Mouse (Mus musculus): ENCODE measurements around the gene Tbc1d2b. TPM values are rescaled to one million over a fixed set of nuclear protein-coding genes. Genes with fewer than 3 reads are reported as not detected.

Gene Tbc1d2b
- polyA plus RNA-seq, 1 experiment from 2014 or later, result 6.7 TPM

- Histone ChIP-seq H3K4me3 (ENCODE audit: low read depth, low read length) (no peak overlapping the region), H3K4me2 (no peak overlapping the region), H3K4me1 (ENCODE audit: control insufficient read depth, insufficient read depth, low read length) (peaks cover 31% of the 10 kb centered on the region), H3K27me3 (ENCODE audit: control insufficient read depth, insufficient read depth, low read length) (no peaks in the 10 kb centered on the region), H3K36me3 (ENCODE audit: control insufficient read depth, insufficient read depth, low read length) (no peaks in the 10 kb centered on the region), H3K9me3 (replicated peaks; ENCODE audit: control insufficient read depth, low read length) (no peaks in the 10 kb centered on the region), H3K9ac (ENCODE audit: low read depth, low read length) (no peak overlapping the region), H3K27ac (ENCODE audit: low read depth, low read length) (peak overlapping the region; percentile 90)
- ATAC-seq (replicated peaks; ENCODE audit: insufficient number of reproducible peaks, low FRiP score, low TSS enrichment), result no peak
- WGBS (ENCODE audit: insufficient replicate concordance), result 82% methylated on average over 13 of the region's 13 CpGs
These were observed 19.4 kb downstream of the Tbc1d2b start for GRCm38 (mm10) chr9:90250964-90251750.

DNA sequence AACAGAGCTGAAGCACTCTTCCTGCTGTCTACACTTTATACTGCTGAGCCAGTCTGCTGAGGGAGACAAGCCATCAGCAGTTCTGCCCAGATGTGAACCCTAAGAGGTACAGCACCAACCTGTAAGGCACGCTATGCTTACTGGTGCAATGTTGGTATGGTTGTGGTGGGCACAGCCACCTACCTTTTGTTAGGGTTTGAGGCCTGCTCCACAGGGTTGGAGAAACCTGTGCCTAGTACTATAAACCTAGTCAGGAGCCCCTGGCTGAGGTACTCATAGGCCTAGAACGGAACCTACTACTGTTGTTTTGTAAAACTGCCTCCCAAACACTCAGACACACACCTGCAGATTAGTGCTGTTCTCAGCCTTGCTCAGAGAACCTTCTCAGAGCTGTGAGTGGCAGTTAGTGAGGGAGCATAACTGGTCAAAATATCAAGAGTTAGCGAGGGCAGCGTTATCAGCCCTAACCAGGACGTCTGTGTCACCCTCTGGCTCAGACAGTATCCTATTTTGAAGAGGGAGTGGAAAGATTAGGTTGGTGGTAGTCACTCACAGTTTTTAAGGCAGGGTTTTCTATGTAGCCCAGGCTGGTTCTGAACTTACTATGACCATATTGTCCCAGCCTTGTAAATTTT is 20.3 kb downstream of the Tbc1d2b start:
- no peaks in the 10 kb centered on the region for H3K36me3 ChIP-seq (ENCODE audit: control insufficient read depth, insufficient read depth, low read length)
- peaks cover 32% of the 10 kb centered on the region for H3K4me1 ChIP-seq (ENCODE audit: control insufficient read depth, insufficient read depth, low read length)
- no peaks in the 10 kb centered on the region for H3K27me3 ChIP-seq (ENCODE audit: control insufficient read depth, insufficient read depth, low read length)
- H3K4me2 ChIP-seq, result peak overlapping the region; percentile 24; the same call in 1 of the 2 replicates
- no peaks in the 10 kb centered on the region for H3K9me3 ChIP-seq (replicated peaks; ENCODE audit: control insufficient read depth, low read length)
- peak; percentile 83 for ATAC-seq (replicated peaks; ENCODE audit: insufficient number of reproducible peaks, low FRiP score, low TSS enrichment)
- 48% methylated on average over 5 of the region's 5 CpGs for WGBS (ENCODE audit: insufficient replicate concordance)
- peak overlapping the region; percentile 90 for H3K27ac ChIP-seq (ENCODE audit: low read depth, low read length)
- H3K9ac ChIP-seq (ENCODE audit: low read depth, low read length), result peak overlapping the region; percentile 52; the same call in 1 of the 2 replicates
- H3K4me3 ChIP-seq (ENCODE audit: low read depth, low read length), result no peak overlapping the region

DNA sequence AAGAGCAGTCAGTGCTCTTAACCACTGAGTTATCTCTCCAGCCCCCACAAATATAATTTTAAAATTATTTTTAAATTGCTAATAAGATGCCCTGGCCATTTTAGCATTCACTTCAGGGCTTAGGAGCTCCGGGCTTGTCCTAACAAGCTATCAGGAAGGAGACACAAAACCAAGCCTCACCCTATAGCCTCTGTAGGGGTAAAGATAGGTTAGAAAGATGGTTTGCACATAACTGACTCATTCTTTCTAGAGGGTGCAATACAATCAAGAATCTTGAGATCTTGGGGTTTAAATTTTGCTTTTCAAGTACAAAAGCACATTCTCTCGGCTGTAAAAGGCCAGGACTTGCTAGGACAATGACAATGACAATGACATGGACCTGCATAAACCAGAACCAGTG is 21.6 kb downstream of the Tbc1d2b start:
- H3K4me1 ChIP-seq (ENCODE audit: control insufficient read depth, insufficient read depth, low read length), result peaks cover 33% of the 10 kb centered on the region
- WGBS (ENCODE audit: insufficient replicate concordance), result 75% methylated on average over 2 of the region's 2 CpGs
- no peaks in the 10 kb centered on the region for H3K36me3 ChIP-seq (ENCODE audit: control insufficient read depth, insufficient read depth, low read length)
- H3K4me2 ChIP-seq, result no peak overlapping the region
- ATAC-seq (replicated peaks; ENCODE audit: insufficient number of reproducible peaks, low FRiP score, low TSS enrichment), result no peak
- no peaks in the 10 kb centered on the region for H3K27me3 ChIP-seq (ENCODE audit: control insufficient read depth, insufficient read depth, low read length)
- no peak overlapping the region for H3K4me3 ChIP-seq (ENCODE audit: low read depth, low read length)
- no peak overlapping the region for H3K9ac ChIP-seq (ENCODE audit: low read depth, low read length)
- peak overlapping the region; percentile 90; the same call in 1 of the 2 replicates for H3K27ac ChIP-seq (ENCODE audit: low read depth, low read length)
- no peaks in the 10 kb centered on the region for H3K9me3 ChIP-seq (replicated peaks; ENCODE audit: control insufficient read depth, low read length)

GRCm38 (mm10) chr9:90248326-90248725 is 22.3 kb downstream of the Tbc1d2b start:
- peak overlapping the region; percentile 46; the same call in 1 of the 2 replicates for H3K9ac ChIP-seq (ENCODE audit: low read depth, low read length)
- no peaks in the 10 kb centered on the region for H3K9me3 ChIP-seq (replicated peaks; ENCODE audit: control insufficient read depth, low read length)
- H3K4me3 ChIP-seq (ENCODE audit: low read depth, low read length), result no peak overlapping the region
- H3K27me3 ChIP-seq (ENCODE audit: control insufficient read depth, insufficient read depth, low read length), result no peaks in the 10 kb centered on the region
- no peaks in the 10 kb centered on the region for H3K36me3 ChIP-seq (ENCODE audit: control insufficient read depth, insufficient read depth, low read length)
- H3K4me1 ChIP-seq (ENCODE audit: control insufficient read depth, insufficient read depth, low read length), result peaks cover 33% of the 10 kb centered on the region
- whole genome bisulfite sequencing (ENCODE audit: insufficient replicate concordance), result 72% methylated on average over 7 of the region's 7 CpGs
- H3K4me2 ChIP-seq, result no peak overlapping the region
- ATAC-seq (replicated peaks; ENCODE audit: insufficient number of reproducible peaks, low FRiP score, low TSS enrichment), result no peak
- H3K27ac ChIP-seq (ENCODE audit: low read depth, low read length), result peak overlapping the region; percentile 62; the same call in 1 of the 2 replicates

DNA sequence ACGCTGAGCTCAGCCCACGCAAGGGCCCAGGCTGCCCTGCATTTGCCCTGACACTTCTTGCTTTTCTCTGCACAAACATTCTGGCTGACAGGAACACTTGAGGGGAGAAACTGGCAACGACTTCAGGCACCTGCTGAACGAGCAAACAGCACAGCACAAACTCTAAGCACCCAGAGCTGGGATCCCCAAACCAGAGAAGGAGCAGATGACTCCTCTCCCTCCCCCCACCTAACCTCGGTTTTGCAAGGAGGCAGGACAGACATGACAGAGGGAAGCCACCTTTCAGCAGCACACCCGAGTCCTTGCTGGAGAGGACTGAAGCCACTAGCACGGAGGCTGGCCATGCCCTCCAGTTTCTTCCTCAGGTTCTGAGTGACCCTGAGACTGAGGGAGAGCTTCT is 23.3 kb downstream of the Tbc1d2b start:
- H3K4me2 ChIP-seq, result 0 out of 2 replicates have a peak overlapping the region, but pooled peaks have one; percentile 22
- H3K27ac ChIP-seq (ENCODE audit: low read depth, low read length), result peak overlapping the region; percentile 59; the same call in 1 of the 2 replicates
- H3K4me3 ChIP-seq (ENCODE audit: low read depth, low read length), result no peak overlapping the region
- H3K9ac ChIP-seq (ENCODE audit: low read depth, low read length), result 0 out of 2 replicates have a peak overlapping the region, but pooled peaks have one; percentile 22
- H3K9me3 ChIP-seq (replicated peaks; ENCODE audit: control insufficient read depth, low read length), result no peaks in the 10 kb centered on the region
- peaks cover 39% of the 10 kb centered on the region for H3K4me1 ChIP-seq (ENCODE audit: control insufficient read depth, insufficient read depth, low read length)
- H3K27me3 ChIP-seq (ENCODE audit: control insufficient read depth, insufficient read depth, low read length), result no peaks in the 10 kb centered on the region
- 50% methylated on average over 7 of the region's 7 CpGs for WGBS (ENCODE audit: insufficient replicate concordance)
- H3K36me3 ChIP-seq (ENCODE audit: control insufficient read depth, insufficient read depth, low read length), result no peaks in the 10 kb centered on the region
- ATAC-seq (replicated peaks; ENCODE audit: insufficient number of reproducible peaks, low FRiP score, low TSS enrichment), result no peak

DNA sequence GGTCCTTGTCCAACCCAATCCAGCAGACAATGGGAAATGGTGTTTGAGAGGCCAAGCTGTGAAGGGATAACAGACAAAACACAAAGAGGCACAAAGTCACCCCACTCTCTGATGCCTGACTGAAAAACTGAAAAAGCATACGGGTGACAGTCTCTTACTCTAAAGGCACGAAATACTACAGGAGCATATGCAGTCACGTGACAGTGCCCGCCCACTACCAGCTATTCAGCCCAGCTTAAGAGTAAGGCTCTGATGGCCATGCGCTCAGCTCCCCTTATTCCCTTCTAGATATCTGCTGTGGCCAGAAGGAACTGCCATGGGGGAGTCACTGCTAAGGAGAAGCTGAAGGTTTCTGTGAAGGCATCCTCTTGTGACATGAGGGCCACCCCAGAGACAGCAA is 24.8 kb downstream of the Tbc1d2b start:
- Histone ChIP-seq H3K36me3 (ENCODE audit: control insufficient read depth, insufficient read depth, low read length) (no peaks in the 10 kb centered on the region), H3K4me1 (ENCODE audit: control insufficient read depth, insufficient read depth, low read length) (peaks cover 35% of the 10 kb centered on the region), H3K9ac (ENCODE audit: low read depth, low read length) (no peak overlapping the region), H3K27me3 (ENCODE audit: control insufficient read depth, insufficient read depth, low read length) (no peaks in the 10 kb centered on the region), H3K4me2 (no peak overlapping the region), H3K4me3 (ENCODE audit: low read depth, low read length) (no peak overlapping the region), H3K27ac (ENCODE audit: low read depth, low read length) (no peak overlapping the region), H3K9me3 (replicated peaks; ENCODE audit: control insufficient read depth, low read length) (no peaks in the 10 kb centered on the region)
- ATAC-seq (replicated peaks; ENCODE audit: insufficient number of reproducible peaks, low FRiP score, low TSS enrichment), result no peak
- WGBS (ENCODE audit: insufficient replicate concordance), result 91% methylated on average over 5 of the region's 5 CpGs

DNA sequence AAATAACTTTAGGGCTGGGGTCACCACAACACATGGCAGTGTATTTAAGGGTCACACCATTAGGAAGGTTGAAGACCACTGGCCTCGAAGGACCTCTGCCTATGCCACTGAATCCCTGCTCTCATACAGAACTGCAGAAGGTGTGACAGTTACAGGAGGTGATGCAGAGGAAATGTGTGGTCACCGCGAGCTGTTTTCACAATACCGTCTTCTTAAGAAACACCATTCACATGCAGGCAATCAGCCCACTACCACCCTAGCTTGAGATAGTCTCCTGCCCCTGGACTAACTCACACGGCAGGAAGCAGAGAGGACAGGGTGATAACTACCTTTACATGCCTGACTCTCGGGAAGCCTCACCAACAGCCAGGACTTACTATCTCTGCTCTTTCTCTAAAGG is 25.4 kb downstream of the Tbc1d2b start:
- no peak overlapping the region for H3K9ac ChIP-seq (ENCODE audit: low read depth, low read length)
- 54% methylated on average over 6 of the region's 6 CpGs for WGBS (ENCODE audit: insufficient replicate concordance)
- ATAC-seq (replicated peaks; ENCODE audit: insufficient number of reproducible peaks, low FRiP score, low TSS enrichment), result no peak
- H3K4me2 ChIP-seq, result no peak overlapping the region
- no peaks in the 10 kb centered on the region for H3K9me3 ChIP-seq (replicated peaks; ENCODE audit: control insufficient read depth, low read length)
- peaks cover 30% of the 10 kb centered on the region for H3K4me1 ChIP-seq (ENCODE audit: control insufficient read depth, insufficient read depth, low read length)
- no peaks in the 10 kb centered on the region for H3K27me3 ChIP-seq (ENCODE audit: control insufficient read depth, insufficient read depth, low read length)
- H3K4me3 ChIP-seq (ENCODE audit: low read depth, low read length), result no peak overlapping the region
- H3K36me3 ChIP-seq (ENCODE audit: control insufficient read depth, insufficient read depth, low read length), result no peaks in the 10 kb centered on the region
- H3K27ac ChIP-seq (ENCODE audit: low read depth, low read length), result 0 out of 2 replicates have a peak overlapping the region, but pooled peaks have one; percentile 1

DNA sequence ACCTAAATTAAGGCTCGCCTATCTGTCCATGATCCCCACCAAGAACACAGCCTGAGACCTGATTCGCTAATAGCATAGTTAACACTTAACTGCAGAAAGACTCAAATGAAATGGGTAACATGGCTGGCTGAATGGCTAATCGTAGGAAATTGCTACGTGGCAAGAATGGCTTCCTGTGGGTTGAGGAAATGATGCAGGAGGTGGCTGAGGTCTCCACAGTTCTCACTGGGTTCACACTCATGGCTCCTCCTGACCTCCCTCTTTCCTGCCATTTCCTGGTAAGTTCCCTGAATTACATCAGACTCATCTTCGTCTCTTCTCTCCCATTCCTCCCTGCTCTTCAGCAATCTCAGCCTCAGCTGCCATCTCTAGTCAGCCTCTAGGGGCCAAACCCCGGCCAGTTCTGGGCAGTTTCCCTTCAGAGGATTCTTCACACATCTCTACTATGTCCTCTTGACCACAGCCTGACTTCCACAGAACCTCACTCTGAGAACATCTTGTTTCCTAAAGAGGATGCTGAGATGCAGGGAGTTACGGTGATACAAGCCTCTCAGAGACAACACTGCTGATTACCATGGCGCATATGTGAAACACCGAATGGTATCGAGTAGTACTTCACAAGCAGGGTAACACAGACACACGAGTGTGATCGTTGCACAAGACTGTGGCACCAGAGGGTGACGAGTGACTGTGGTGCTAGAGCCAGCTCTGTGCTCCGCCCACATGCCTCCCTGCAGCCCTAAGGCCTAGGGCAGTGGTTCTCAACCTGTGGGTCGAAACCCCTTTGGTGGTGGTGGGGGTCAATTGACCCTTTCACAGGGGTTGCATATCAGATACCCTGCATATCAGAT is 26.1 kb downstream of the Tbc1d2b start:
- H3K27me3 ChIP-seq (ENCODE audit: control insufficient read depth, insufficient read depth, low read length), result no peaks in the 10 kb centered on the region
- no peaks in the 10 kb centered on the region for H3K9me3 ChIP-seq (replicated peaks; ENCODE audit: control insufficient read depth, low read length)
- no peaks in the 10 kb centered on the region for H3K36me3 ChIP-seq (ENCODE audit: control insufficient read depth, insufficient read depth, low read length)
- H3K4me2 ChIP-seq, result no peak overlapping the region
- 0 out of 2 replicates have a peak overlapping the region, but pooled peaks have one; percentile 1 for H3K27ac ChIP-seq (ENCODE audit: low read depth, low read length)
- ATAC-seq (replicated peaks; ENCODE audit: insufficient number of reproducible peaks, low FRiP score, low TSS enrichment), result no peak
- H3K4me3 ChIP-seq (ENCODE audit: low read depth, low read length), result no peak overlapping the region
- H3K4me1 ChIP-seq (ENCODE audit: control insufficient read depth, insufficient read depth, low read length), result peaks cover 23% of the 10 kb centered on the region
- no peak overlapping the region for H3K9ac ChIP-seq (ENCODE audit: low read depth, low read length)
- WGBS (ENCODE audit: insufficient replicate concordance), result 80% methylated on average over 15 of the region's 15 CpGs
